Mouse (Mus musculus) cerebellum, adult 2 months (tissue): ENCODE data around the gene Spred1. TPM values are rescaled to one million over a fixed set of nuclear protein-coding genes. Genes with fewer than 3 reads are reported as not detected.

Source experiments
- DNase-seq, 2 experiments: peaks; one replicate each; pipeline ENCODE4 v3.0.0; 2021
- H3K27ac ChIP-seq: fragments of 200-500 bp; 2 replicates; pipeline ENCODE4 v1.5.1; 2012; ENCODE audit warnings: low read length, control low read depth, inconsistent platforms; ENCODE audit not compliant: insufficient read depth
- H3K27me3 ChIP-seq: fragments of 200-500 bp; 2 replicates; pipeline ENCODE4 v1.6.1; 2012; ENCODE audit warnings: inconsistent platforms, mild to moderate bottlenecking, low read length, moderate library complexity; ENCODE audit not compliant: control insufficient read depth, insufficient read depth
- H3K4me1 ChIP-seq: fragments of 200-500 bp; 2 replicates; pipeline ENCODE4 v1.6.1; 2011; ENCODE audit warnings: low read length; ENCODE audit not compliant: control insufficient read depth, insufficient read depth
- H3K4me3 ChIP-seq: fragments of 200-500 bp; replicated peaks from 2 replicates; pipeline ENCODE3; 2011; ENCODE audit warnings: mild to moderate bottlenecking, low read depth, low read length, control low read depth; ENCODE audit not compliant: insufficient read depth
- CTCF ChIP-seq: fragments of 200-500 bp; IDR thresholded peaks from 2 replicates; pipeline ENCODE4 v1.5.1; 2011; ENCODE audit warnings: low read depth, mild to moderate bottlenecking, control low read depth, low read length, moderate library complexity, borderline replicate concordance; ENCODE audit not compliant: insufficient read depth
- POLR2A ChIP-seq: fragments of 200-500 bp; IDR thresholded peaks from 2 replicates; pipeline ENCODE4 v1.6.1; 2011; ENCODE audit warnings: low read length, control low read depth, borderline replicate concordance; ENCODE audit not compliant: insufficient read depth
- WGBS: fragments of 180-500 bp; shearing (Covaris S2); methylation state at CpG from one replicate; pipeline ENCODE4 v1.1.7; 2018; 5-methylcytosine and 5-hydroxymethylcytosine counted together
- polyA plus RNA-seq: library from polyadenylated mRNA; depleted of rRNA; stranded (reverse); fragments of >200 nt; gene quantifications from 2 replicates; pipeline ENCODE4 v1.2.3, GENCODE M21; 2012

Spred1 gene
- polyA plus RNA-seq, 1 experiment = 33.9 TPM

- 68% methylated on average over 4 of the region's 4 CpGs for WGBS
- Histone ChIP-seq H3K4me3 (no peak overlapping the region), H3K4me1 (no peaks in the 10 kb centered on the region), H3K27ac (no peak overlapping the region), H3K27me3 (no peaks in the 10 kb centered on the region)
- no peak for DNase-seq
- no peak for TF ChIP-seq POLR2A
- TF ChIP-seq CTCF = no peak
Observed at GRCm38 (mm10) chr2:117108059-117108458, 13.1 kb upstream of the Spred1 start.

GRCm38 (mm10) chr2:117109296-117109695 is 11.9 kb upstream of the Spred1 start:
- WGBS = 54% methylated on average over 2 of the region's 2 CpGs
- H3K27ac ChIP-seq = no peak overlapping the region
- TF ChIP-seq POLR2A (no peak), CTCF (no peak)

GRCm38 (mm10) chr2:117110355-117110866 is 10.8 kb upstream of the Spred1 start:
- 70% methylated on average over 6 of the region's 6 CpGs for WGBS

More at GRCm38 (mm10) chr2:117109296-117109695, 11.9 kb upstream of the Spred1 start:
- Histone ChIP-seq H3K4me3 (no peak overlapping the region), H3K4me1 (no peaks in the 10 kb centered on the region), H3K27me3 (no peaks in the 10 kb centered on the region)
- no peak for DNase-seq

GRCm38 (mm10) chr2:117113262-117113661 is 7.9 kb upstream of the Spred1 start:
- H3K27me3 ChIP-seq = no peaks in the 10 kb centered on the region
- TF ChIP-seq POLR2A (no peak), CTCF (no peak)
- H3K4me1 ChIP-seq = no peaks in the 10 kb centered on the region; the same call in 1 of the 2 replicates
- no peak for DNase-seq
- no peak overlapping the region for H3K4me3 ChIP-seq
- 78% methylated on average over 2 of the region's 2 CpGs for WGBS
- no peak overlapping the region for H3K27ac ChIP-seq

More at GRCm38 (mm10) chr2:117110355-117110866, 10.8 kb upstream of the Spred1 start:
- H3K4me1 ChIP-seq = no peaks in the 10 kb centered on the region
- DNase-seq = no peak
- H3K4me3 ChIP-seq = no peak overlapping the region
- H3K27ac ChIP-seq = no peak overlapping the region
- TF ChIP-seq POLR2A (no peak), CTCF (no peak)
- no peaks in the 10 kb centered on the region for H3K27me3 ChIP-seq

GRCm38 (mm10) chr2:117113762-117114161 is 7.4 kb upstream of the Spred1 start:
- no peak for TF ChIP-seq CTCF
- no peak for TF ChIP-seq POLR2A
- no peak overlapping the region for H3K4me3 ChIP-seq
- H3K27me3 ChIP-seq = no peaks in the 10 kb centered on the region
- no peaks in the 10 kb centered on the region; the same call in 1 of the 2 replicates for H3K4me1 ChIP-seq
- DNase-seq = no peak
- no peak overlapping the region for H3K27ac ChIP-seq
- WGBS = 79% methylated on average over 4 of the region's 4 CpGs

GRCm38 (mm10) chr2:117118516-117118915 is 2.7 kb upstream of the Spred1 start:
- no peaks in the 10 kb centered on the region for H3K27me3 ChIP-seq

GRCm38 (mm10) chr2:117119291-117120245 is 1.6 kb upstream of the Spred1 start:
- Histone ChIP-seq H3K4me1 (no peaks in the 10 kb centered on the region; the same call in 1 of the 2 replicates), H3K4me3 (peak overlapping the region; percentile 78), H3K27ac (peak overlapping the region; percentile 91), H3K27me3 (no peaks in the 10 kb centered on the region)
- DNase-seq = peak; percentile 92
- WGBS = 16% methylated on average over 30 of the region's 30 CpGs
- TF ChIP-seq POLR2A (peak; percentile 19; the same call in 1 of the 2 replicates), CTCF (no peak)

More at GRCm38 (mm10) chr2:117118516-117118915, 2.7 kb upstream of the Spred1 start:
- peak; percentile 24 to 64 for DNase-seq
- WGBS = 8% methylated on average over 2 of the region's 2 CpGs
- no peaks in the 10 kb centered on the region; the same call in 1 of the 2 replicates for H3K4me1 ChIP-seq
- no peak overlapping the region for H3K27ac ChIP-seq
- H3K4me3 ChIP-seq = no peak overlapping the region
- TF ChIP-seq POLR2A (no peak), CTCF (no peak)
